Mouse (Mus musculus): ENCODE measurements around the gene Fam166a.

DNA sequence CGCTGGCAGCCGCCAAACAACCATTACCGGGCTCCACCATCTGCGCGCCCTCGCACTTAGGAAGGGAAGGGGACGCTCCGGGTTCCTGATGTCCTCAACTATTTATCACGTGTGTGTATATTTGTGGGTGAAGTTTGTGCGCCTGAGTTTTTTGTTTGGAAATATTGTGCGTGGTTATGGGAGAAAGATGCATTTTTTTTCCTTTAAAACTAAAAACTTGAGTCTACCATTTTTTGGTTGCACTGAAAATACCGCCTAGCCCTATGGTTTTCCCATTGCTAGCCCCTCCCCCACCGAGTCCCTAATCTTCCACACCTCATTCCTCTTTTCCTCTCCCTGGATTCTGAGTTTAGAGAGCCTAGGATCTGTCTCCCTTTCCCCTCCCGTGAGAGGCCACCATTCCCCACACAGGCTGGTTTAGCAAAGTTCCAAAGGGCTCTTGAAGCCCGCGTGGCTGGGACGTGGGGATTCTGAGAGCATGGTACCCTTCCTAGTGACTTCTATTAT, 36.6 kb upstream of the Fam166a start:
- no peak for TF ChIP-seq EP300 (IDR thresholded peaks at IDR 0.05; ENCODE audit: low read depth)
- TF ChIP-seq CTCF (IDR thresholded peaks at IDR 0.05; ENCODE audit: low read depth): no peak
